Mouse (Mus musculus): Measurements from ENCODE around the gene Scamp2.
A peak's percentile ranks its signal among the peaks of the same experiment; 100 is the strongest.

Gene Scamp2

DNA sequence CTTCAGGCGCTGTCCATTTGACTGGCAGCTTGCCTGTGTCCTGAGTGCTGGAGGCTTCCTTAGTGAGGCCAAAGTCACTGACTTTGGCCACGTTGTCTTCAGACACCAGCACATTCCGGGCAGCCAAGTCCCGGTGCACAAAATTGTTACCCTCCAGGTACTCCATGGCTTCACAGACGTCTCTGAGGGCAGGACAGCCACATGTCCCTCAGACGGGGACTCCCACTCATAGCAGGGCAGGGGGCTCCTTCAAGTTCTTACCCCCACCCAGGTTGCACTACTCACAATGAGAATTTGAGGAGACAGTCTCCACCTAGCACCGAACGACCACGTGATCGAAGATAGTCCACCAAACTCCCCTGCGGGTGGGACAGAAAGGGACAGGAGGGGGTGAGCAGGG is 67.1 kb downstream of the Scamp2 start:
- DNase-seq (ENCODE audit: low spot score in 2 of 2), result no peak

DNA sequence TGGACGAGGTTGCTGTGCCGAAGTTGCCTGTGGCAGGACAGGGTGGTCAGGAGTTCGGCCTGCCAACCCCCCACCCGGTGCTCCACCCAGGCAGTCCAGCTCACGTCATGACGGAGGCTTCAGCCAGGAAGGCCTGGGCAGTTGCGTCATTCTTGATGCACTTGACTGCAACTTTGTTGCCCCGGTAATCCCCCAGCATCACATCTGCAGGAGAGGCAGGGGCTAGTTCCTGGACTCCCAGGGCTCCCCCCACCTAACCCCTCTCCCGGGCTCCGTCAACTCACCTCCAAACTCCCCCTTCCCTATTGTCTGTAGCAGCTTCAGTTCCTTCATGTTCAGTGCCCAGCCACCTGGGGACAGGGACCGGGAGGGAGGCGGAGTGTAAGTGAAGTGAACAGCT is 68.0 kb downstream of the Scamp2 start:
- DNase-seq (ENCODE audit: low spot score in 2 of 2), result no peak

DNA sequence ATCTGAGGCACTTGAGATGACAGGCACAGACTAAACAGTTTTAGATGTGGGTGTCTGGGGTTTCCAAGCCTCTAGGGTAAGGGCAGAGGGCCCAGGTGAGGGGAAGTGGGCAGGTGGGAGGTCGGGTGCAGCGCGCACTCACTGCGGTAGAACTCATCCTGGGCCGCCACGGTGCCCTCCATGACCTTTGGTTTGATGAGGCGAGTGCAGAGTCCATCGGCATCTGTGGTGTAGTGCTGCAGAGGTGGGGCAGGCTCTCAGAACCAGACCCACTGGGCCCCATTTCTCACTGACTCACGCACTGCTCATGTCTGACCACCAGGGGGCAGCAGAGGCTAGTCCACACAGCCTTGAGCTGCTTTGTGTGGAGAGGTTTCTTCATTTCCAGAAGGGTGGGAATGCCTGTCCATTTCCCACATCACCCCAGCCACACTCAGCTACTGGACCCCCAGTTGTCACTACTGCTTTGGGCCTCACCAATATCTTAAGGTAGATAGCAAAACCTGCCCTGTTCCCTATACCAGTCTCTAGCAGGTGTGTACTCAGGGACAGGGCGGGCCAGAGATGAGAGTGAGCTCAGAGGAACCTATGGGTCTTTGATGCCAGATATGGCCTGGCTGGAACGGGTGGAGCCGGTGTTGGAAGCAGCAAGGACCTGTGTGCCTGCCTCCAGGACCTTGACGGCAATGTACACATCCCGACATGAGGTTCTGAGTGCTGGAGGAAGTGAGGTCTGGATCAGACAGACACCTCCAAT is 68.6 kb downstream of the Scamp2 start:
- peak; percentile 68 to 83 for DNase-seq (ENCODE audit: low spot score in 2 of 2)

DNA sequence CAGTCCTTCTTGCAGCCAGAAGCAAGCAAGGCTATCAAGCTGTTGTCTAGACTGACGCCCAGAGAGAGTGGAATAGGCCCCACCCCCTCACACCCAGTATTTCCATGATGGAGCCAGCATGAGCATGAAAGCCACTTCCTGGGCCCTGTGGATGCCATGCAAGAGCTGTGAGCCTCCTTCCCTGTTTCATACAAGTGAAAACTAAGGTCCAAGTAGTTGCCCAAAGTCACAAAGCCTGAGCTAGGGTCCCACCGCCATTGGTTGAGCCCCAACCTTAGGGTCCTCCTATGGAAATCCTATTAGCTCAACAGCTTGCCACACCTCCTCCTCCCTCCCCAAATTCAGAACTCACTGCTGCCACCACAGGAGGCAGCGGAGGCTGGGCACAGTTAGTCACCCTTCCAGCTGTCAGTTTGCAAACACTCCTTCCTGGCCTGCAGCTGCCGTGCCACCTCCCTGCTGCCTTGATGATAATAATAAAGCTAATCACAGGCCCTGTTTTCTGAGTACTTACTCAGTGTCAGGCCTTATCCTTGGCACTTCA is 72.8 kb downstream of the Scamp2 start:
- DNase-seq (ENCODE audit: low spot score in 2 of 2), result peak; percentile 42 to 62

DNA sequence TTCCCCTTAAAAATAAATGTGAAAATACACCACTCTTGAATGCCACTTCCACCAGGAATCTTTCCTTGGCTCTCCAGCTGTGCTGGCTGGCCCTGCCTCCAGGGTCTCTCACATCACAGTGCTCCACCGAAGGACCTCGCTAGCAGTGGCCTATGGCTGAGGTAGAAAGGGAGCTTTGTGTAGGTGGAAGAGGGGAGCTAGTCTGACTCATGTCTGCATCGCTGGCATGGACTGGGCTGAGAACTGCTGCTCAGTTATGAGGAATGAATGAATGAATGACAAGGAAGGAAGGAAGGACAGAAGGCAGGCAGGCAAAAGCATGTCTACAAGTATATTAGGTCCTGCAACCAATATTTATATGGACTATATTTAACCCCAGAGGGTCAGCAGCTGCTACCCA is 76.5 kb downstream of the Scamp2 start:
- no peak for DNase-seq (ENCODE audit: low spot score in 2 of 2)

DNA sequence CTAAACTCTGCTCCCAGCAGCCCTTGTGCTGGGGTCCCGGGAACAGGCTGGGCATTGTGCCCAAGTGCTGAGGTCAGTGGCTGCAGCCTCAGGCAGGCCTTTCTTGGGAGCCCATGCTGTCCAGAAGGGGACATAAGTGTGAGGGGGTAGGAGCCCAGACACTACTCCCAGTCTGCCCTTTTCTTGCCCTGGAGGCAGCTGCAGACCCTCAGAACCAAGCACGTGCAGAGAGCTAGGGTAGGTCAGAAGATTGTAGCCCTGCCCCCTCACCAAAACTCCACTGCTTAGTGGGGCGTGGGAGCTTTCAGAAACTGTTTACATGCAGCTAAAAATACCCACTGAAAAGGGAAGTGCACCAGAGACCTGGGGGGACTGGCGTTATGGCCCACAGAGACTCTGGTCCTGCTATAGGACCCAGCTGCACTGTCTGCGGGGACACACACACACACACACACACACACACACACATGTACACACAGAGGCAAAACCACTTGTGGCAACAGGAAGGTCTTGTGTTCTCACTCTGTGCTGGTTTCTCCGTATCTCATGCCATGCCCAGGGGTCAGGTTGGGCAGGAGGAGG is 77.1 kb downstream of the Scamp2 start:
- DNase-seq (ENCODE audit: low spot score in 2 of 2), result peak; percentile 61 to 80

All from natural killer cell, adult 2 months (primary cell).